Mouse (Mus musculus) embryonic facial prominence, embryonic 15.5 days (tissue): ENCODE results near the gene Rabac1. TPM values are rescaled to one million over a fixed set of nuclear protein-coding genes. Genes with fewer than 3 reads are reported as not detected.

Source experiments
- microRNA-seq: library from miRNA; unstranded; fragments of <30 nt; microRNA quantifications from one replicate; pipeline ENCODE4, GENCODE M21; 2016; ENCODE audit warnings: borderline number of aligned reads
- polyA plus RNA-seq: library from polyadenylated mRNA; unstranded; fragments of >200 nt; fragmentation: Nextera tagmentation; extraction: Ambion mirVana; gene quantifications from 2 replicates; pipeline ENCODE4 v1.2.1, GENCODE M21; 2015

Gene Rabac1
- polyA plus RNA-seq, 1 experiment from 2014 or later, result 215 TPM

Small RNAs within 50 kb of the gene (microRNA-seq; reads per million reads assigned to microRNA genes)
- gene Mir7046 (not detected), gene Mir7047 (not detected)

Other genes with a start within 250 kb of the Rabac1 start
- not detected in 2 replicates for gene Gm4763, start 245.8 kb downstream of the Rabac1 start, polyA plus RNA-seq
- 0.66 and 1.3 TPM in 2 replicates for gene Cd177, start 212.4 kb downstream of the Rabac1 start, polyA plus RNA-seq
- 0.35 TPM in 2 replicates for gene Ceacam10, start 195.5 kb downstream of the Rabac1 start, polyA plus RNA-seq
- 8.1 and 21.7 TPM in 2 replicates for gene Gm9844, start 110.5 kb downstream of the Rabac1 start, polyA plus RNA-seq
- gene Lypd4, start 102.8 kb downstream of the Rabac1 start, polyA plus RNA-seq, result not detected in 2 replicates
- 0.09 TPM in 1 of 2 replicates, not detected in the other for gene Dmrtc2, start 102.7 kb downstream of the Rabac1 start, polyA plus RNA-seq
- gene Rps19, start 88.4 kb downstream of the Rabac1 start, polyA plus RNA-seq, result 2,979 and 3,008 TPM in 2 replicates
- 0.59 and 0.69 TPM in 2 replicates for gene Cd79a, start 75.4 kb downstream of the Rabac1 start, polyA plus RNA-seq
- gene Arhgef1, start 69.8 kb downstream of the Rabac1 start, polyA plus RNA-seq, result 121 and 126 TPM in 2 replicates
- gene Gm4881, start 28.3 kb downstream of the Rabac1 start, polyA plus RNA-seq, result not detected in 2 replicates
- gene Atp1a3, start 33.2 kb upstream of the Rabac1 start, polyA plus RNA-seq, result 1.5 and 2.0 TPM in 2 replicates
- 6.0 and 6.7 TPM in 2 replicates for gene Grik5, start 99.6 kb upstream of the Rabac1 start, polyA plus RNA-seq
- 31.7 and 35.8 TPM in 2 replicates for gene Zfp574, start 99.8 kb upstream of the Rabac1 start, polyA plus RNA-seq
- 1.1 and 2.0 TPM in 2 replicates for gene Pou2f2, start 207.0 kb upstream of the Rabac1 start, polyA plus RNA-seq
- 13.2 and 14.7 TPM in 2 replicates for gene Dedd2, start 247.9 kb upstream of the Rabac1 start, polyA plus RNA-seq
- 3.3 TPM in 2 replicates for gene Zfp526, start 248.7 kb upstream of the Rabac1 start, polyA plus RNA-seq